Mouse (Mus musculus) megakaryocyte progenitor cell, adult 5-6 weeks (primary cell): ENCODE data around the gene Tenm4. TPM values are rescaled to one million over a fixed set of nuclear protein-coding genes. Genes with fewer than 3 reads are reported as not detected.
A peak's percentile ranks its signal among the peaks of the same experiment; 100 is the strongest.

Experiments used
- ATAC-seq: replicated peaks from 2 replicates; pipeline ENCODE4 v1.8.0; 2016; ENCODE audit warnings: mild to moderate bottlenecking, moderate TSS enrichment, inconsistent platforms; ENCODE audit not compliant: poor library complexity
- total RNA-seq, 2 experiments: library from RNA; stranded (forward) in 1 of 2; stranded (reverse) in 1 of 2; fragments of 157-497, 149-512 nt in 1 of 2; fragments of 200-1000 nt in 1 of 2; gene quantifications; 2 replicates each; pipeline versions ENCODE4 v1.2.3 to v1.2.4; 2015 to 2017

Gene Tenm4
- total RNA-seq, 2 experiments from 2014 or later, result not detected

DNA sequence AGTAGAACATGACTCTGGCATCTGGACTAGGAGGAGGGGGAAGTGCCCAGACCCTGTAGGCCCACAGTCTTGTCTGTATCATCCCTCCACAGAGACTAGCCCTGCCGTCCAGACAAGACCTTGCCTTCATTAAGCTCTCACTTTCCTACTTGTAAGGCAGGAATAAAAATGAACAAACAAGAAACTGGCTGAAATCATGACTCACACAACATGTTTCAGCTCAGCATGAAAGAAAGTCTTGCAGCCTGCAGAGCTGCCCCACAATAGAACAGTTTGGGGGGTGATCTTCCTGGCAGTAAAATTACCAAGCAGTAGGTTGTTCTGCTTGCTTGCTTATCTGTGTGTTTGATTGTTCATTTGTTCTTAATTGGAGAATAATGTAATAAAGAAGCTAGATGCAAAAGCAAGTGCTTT, 539.6 kb downstream of the Tenm4 start:
- ATAC-seq, result no peak

DNA sequence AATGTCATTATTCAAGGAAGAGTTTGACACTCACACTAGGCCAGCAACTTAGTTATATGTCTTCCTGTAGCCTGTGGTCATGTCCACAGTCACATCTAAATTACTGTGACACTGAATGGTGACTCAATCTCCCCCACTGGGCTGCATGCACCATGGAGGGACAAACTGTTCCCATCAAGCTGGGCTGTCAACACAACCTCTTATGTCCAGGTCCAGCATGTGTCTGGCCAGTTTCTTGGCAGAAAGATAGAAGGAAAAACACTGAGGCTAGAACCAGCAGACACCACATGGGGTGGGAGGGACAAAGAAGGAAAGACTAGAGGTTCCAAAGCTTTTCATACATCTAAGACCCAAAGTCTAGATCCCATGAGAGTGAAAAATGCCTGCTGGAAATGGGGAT, 541.8 kb downstream of the Tenm4 start:
- no peak for ATAC-seq

DNA sequence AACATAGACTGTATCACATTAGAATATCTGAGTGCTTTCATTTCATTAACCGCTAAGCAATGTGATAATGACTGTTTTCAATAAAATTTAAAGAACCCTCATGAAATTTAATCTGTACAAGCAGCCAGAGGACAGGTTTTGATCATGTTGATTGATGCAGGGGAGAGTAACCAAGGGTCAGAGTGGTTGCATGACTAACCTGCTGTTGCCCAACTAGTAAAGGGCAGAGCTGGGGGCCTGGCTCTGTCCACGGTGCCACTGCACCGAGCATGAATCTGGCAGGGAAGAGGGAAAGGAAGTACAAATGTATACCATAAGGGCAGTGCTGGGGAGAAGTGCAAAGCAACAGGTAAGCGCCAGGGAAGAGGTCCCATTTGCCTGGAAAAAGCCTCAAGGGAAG, 545.9 kb downstream of the Tenm4 start:
- no peak for ATAC-seq

DNA sequence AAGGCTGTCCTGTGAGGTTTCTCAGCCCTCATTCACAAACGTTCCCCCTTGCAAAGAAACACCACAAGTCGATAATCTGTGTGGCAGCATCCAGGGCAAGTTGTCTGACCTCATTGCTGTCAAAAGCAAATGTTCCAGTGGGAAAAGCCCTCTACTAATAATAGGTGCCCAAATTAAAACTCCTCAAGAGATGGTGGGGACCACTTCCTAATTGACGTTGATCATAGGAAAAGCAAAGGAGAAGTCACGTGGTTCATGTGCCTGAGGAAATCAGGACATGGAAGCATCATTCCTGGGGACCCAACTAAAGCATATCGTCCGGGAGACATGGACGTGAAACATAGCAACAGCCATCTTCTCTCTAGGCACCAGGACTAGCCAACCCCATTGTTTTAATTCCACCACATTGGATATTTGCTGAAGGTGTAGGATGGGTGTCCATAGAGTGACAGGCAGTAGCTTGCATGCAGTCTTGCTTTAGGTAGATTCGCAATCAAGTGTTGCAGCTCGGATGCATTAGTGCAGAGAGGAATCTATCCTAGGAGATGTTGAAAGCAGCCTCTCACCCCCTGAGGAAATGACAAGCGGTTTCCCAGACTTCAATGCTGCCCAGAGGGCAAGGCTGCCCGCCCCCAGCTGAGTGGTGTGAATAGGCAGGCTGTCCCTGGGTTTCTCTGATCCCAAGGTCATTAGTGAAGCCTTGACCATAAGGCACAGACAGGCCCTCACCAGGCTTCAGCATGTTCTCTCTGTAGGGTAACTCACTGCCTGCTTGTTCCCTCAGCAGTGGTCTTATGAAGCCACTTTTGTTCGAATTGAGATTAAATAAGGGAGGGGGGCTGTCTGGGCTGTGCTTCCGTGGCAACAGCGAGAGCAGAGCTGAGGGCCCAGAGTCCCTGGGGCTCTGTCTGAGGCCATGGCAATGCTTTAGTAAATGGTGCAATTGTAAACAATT, 547.4 kb downstream of the Tenm4 start:
- no peak for ATAC-seq

DNA sequence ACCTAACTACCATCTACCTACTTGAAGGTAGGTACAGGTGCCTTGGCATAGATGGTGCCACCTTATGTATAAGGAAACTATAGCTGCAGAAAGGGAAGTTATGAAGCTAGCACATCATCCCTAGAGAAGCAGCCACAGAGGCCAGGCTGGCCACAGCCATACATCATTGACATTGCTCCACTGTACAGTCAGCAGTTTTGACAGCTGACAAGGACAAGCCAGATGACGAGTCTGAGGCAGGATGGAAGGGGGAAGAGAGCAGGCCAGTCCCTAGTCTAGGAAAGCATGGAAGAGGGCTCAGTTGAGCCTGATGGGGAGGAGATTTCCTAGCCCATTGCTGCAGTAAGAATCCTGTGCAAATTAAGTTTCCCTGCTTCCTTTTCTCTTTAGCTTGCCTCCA, 548.9 kb downstream of the Tenm4 start:
- peak; percentile 31; the same call in 1 of the 2 replicates for ATAC-seq

DNA sequence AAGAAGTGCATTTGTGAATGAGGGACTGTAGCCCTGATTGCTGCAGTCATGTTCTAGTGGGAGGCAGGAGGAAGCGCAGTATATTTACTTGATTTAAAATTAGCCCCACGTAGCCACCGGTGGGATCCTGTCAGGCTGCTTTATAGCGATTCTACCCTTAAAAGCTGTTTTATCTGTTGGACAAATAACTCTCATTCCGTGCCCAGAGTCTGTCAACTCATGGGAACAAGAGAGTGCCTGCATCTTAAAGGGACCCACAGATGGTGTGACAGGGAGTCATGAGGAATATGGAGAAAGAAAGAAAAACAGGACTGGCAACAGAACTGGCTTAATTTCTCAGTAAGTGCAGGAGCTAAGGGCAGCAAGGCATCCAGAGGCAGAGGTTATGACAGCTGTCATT, 549.4 kb downstream of the Tenm4 start:
- no peak for ATAC-seq

DNA sequence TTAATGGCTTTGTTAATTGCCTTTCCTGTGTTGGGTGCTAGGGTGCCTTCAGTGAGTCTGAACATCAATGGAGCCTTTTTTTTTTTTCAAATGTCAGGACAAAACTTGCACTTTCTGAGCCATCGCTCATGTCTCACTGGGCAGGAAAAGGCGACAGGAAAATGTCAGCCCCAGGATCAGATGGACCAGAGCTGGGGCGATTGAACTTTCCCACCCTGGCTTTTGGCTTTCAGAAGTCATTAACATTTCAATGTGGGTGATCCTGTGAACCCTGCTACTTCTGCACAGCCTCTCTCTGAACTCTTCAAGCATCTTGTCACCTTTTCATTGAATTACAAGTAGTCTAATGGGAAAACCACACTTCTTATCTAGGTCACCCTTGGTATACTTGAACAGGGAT, 551.8 kb downstream of the Tenm4 start:
- ATAC-seq, result no peak

DNA sequence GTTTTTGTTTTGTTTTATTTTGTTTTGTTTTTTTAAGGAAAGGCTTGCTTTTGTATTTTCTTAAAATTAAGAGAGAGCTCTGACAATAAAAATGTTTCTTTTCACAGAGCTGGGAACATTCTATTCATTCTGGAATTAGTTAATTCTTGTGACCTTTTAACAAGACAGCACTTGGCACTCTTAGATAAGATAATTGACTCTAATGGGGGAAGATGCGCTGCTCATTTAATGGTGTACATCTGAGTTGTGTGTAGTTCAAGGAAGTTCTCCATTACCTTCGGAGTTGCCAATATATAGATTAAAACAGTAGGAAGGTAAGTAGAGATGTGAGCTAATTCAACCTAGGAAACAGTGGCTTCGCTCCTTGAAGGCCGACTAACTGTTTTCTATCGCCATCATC, 554.6 kb downstream of the Tenm4 start:
- ATAC-seq, result no peak

DNA sequence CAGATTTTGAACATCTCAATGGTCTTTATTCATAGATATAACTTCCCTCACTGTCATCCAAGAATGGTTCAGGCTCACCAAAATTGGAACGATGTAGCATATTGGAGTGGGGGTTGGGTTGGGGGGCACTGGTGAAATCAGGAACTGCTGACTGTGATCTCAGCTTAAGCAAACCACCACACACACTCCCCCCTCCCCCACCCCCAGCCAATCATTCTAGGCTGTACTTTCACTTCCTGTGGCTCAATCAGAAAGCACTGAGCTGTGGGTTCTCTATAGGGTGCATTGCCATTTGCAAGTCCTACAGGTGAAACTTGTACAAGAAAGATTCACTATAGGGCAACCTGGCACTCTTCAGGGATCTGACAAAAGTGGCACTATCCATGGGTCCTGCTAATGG, 559.3 kb downstream of the Tenm4 start:
- ATAC-seq, result peak; percentile 88

DNA sequence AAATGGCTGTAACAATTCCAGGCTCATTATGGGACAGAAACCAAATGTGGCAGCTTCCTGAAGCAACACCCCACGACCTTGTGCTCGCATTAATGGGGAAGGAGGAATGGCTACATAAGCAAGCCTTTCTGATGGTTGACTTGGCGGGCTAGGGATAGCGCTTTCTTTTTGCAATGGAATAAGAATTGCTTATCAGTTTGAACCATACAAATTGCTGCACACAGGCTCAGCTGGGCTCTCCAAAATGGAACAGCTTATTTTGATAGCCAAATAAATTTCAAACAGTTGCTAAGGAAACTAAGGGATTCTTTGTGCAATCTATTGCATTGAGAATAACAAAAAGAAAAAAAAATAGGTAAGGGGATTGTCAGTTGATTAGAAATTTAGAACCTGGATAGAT, 560.9 kb downstream of the Tenm4 start:
- no peak for ATAC-seq

DNA sequence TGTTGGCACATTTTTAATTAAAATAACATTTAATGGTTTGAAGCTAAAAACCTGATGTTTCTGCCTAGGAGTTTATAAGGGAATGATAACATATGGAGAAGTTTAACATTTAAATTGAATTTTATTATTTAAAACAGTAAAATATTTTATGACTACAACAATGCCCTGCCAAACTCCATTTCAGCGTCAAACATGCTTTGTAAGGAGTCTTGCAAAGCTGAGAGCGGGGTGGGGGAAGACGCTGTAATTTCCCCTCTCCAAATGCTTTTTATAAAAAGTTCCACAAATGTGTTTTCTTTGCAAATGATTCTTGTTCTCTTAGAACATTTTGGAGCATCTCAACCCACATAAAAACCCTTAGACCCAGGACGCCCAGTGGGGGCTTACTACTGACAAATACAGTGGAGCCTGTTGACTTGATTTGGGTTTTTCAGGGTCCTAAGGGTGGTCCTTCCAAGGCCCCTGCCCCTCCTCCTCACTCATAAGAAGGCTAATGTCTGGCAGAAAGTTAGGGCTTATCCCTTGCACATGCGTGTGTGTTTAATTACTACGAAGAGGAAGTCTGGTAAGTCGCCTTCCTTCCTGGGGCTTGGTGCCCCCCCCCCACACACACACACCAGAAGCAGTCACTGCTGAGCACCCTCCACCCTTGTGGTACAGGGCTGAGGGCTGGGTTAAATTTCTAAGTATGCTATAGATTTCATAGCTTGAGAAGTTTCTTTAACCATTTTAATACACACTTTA, 563.4 kb downstream of the Tenm4 start:
- ATAC-seq, result peak; percentile 70

DNA sequence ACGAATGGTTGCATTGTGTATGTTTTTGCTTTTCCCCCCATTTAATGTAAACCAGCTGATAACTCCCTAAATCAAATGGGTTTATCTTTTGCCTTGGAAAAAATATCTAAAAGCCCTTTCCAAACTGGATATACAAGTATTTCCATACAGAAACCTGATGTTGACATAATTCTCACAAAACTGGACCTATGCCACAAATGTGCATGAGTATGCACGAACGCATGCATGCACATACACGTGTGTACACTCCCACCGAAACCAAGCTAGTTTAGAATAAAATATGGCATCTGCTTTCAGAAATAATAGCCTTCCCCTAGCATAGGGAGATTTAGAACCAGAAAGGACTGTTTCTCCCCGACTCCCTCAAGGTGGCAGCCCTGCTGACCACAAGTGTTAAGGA, 569.6 kb downstream of the Tenm4 start:
- no peak for ATAC-seq

DNA sequence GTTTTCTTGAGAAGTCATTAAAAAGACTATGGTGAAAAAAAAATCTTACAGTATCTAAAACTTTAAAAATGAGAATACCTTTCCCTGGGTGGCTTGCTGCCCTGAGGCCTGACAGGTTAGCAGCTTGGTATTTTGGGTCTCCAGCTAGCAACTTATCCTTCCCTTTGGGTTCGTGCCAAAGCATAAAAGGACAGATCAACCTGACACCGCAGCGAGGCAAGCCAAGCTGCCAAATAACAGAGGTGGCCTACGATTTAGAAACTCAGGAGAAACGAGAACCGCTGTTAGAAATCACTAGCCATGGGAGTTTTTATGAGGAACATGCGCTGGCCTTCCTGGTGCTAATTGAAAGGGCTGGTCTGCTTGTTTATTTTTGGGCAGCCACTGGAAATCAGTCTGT, 571.2 kb downstream of the Tenm4 start:
- ATAC-seq, result no peak

DNA sequence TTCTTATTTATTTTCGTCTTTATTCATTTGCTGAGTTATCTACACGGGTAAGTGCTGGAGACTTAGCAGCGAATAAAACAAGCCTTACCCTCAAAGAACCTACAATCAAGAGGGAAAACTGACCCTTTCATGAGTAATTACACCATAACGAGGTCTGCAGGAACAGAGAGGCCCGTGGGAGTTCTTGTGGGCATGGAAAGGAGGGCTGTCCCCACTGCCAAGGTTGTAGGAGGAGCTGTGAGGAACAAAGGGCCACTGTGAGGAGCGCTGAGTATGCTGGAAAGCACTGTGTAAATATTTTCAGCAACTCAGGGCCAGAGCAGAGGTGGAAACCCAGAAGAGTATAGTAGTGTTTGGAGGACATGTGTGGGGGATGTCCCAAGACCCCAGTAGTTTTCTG, 574.9 kb downstream of the Tenm4 start:
- ATAC-seq, result 0 out of 2 replicates have a peak, but pooled peaks have one; percentile 20

DNA sequence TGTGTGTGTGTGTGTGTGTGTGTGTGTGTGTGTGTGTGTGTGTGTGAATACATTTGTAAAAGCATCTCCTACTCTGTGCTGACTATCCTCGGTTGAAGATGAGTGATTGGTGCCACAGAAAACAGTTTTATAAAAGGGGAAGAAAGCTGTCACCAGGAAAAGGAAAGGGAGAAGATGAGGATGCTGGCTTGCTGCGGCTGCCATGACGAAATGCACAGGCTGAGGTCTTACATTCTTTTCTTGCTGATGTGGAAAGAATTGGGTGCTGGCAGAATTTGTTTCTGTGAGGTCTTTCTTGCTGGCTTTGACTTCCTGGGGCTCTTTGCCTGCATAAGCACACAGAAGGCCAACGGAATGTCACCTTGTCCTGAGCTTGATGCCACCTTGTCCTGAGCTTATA, 575.7 kb downstream of the Tenm4 start:
- peak; percentile 87 for ATAC-seq

DNA sequence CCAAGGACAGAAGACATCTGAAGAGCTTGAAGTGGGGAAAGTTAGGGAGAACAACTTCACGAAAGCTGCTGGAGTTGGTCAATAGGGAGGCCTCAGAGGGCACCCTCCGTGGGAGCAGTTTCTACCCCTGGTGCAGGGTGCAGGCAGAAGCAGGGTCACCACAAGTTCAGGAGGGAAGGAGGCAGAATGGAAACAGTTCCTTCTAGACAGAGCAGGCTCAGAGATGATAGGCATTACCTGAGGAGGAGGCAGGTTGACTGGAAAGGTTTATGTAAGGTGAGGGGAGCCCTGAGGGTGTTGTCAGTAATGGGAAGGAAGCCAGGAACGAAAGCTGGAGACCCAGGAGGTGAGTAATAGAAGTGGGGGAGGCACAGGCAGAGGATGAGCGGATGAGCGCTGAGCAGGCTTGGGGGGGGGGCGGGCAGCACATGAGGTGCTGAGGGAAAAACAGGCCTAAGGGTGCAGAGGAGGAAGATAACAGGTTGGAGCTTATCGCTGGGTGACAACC, 577.5 kb downstream of the Tenm4 start:
- no peak for ATAC-seq

DNA sequence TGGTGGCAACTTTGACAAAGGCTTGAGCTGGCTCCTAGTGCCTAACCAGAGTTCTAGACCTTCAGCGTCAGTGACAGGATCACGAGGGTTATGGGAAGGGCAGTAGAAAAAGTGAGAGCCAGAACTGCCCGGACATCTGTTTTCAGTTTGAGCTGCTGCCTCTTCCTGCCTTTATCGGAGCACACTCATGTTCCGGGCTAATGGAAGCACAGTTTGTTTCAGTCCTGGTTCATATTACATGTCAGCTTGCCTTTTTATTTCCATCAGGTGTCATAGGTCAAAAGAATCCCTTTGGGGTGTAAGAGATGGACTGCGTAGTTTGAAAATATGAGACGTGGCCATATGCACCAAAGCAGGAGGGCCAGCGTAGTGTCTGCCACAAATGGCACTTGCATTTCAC, 578.7 kb downstream of the Tenm4 start:
- ATAC-seq, result no peak

DNA sequence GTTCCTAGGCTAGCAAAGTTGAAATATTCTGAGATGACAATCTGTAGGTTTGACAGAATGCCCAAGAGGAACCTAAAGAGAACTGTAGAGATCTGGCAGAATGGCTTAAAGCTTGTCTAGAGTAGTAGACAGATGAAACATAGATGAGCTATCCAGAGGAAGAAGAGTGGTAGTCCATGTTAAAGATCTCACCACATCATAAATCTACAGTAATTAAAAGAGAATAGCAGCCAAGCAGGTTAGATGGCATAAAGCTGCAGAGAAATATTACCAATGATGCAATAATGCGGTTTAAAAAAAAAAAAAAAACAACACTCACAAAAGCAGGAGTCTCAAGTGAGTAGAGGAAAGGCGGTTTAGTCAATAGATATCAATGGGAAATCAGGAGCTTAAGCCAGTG, 580.2 kb downstream of the Tenm4 start:
- ATAC-seq, result no peak

DNA sequence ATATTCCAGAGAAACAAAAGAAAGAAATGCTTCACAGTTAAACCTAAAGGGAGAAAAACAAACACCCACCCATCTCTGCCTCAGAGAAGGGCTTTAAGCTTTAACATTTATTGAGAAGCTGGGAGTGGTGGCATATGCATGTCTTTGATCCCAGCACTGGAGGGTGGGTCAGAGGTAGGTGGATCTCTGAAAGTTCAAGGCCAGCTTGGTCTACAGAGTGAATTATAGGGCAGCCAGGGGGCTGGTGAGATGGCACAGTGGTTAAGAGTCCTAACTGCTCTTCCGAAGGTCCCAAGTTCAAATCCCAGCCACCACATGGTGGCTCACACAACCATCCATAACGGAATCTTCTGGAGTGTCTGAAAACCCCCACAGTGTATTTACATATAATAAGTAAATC, 581.7 kb downstream of the Tenm4 start:
- no peak for ATAC-seq

DNA sequence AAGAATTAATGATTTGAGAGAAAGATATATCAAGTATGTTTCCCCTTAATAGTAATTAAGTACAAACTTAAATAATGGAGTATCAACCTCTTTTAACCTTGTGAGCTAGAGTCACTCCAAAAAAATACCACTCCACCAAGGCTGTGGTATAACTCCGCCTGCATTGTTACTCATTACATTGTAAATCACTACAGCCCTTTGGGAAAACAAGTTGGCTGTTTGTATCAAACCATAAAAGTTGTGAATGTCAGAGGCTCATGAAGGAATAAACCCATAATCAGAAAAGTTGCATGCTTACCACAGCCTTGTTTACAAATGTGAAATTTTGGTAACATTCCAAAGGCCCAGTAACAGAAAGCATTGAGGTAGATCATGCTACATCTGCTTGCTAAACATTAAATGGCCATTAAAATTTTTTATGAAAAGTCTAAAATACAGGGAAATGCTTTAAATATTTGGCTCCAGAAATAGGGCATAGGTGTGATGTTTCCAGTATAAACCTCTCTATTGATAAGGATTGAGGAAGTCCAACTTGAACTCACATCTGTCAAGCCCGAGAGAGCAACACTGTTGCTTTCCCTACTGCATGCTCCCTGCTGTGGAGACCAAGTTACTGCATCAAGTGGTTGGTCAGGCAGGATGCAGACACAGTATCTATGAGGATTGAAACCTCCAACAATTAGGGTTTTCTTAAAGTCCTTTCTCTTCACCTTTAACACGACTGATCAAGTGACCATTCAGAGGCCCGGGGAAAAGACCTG, 582.5 kb downstream of the Tenm4 start:
- no peak for ATAC-seq

DNA sequence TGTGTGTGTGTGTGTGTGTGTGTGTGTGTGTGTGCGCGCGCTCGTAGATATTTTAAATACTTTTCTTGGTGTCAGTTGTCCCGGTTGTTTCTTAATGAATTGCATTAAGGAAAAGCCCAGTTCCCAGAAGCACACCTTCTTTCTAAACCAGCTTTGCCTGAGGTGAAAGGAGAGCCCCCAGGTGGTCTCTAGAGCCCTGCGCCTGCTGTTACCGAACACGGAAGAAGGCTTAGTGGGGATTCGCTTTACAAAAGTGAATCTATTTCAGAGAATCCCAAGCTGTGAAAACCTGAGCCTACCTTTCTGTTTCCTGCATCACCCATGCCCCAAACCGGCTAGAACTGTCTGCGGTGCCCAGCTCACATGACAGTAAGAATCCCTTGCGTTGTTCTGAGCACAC, 583.1 kb downstream of the Tenm4 start:
- no peak for ATAC-seq
